Mouse (Mus musculus): ENCODE data around the gene Axdnd1. TPM values are rescaled to one million over a fixed set of nuclear protein-coding genes. Genes with fewer than 3 reads are reported as not detected.
A peak's percentile ranks its signal among the peaks of the same experiment; 100 is the strongest.

Axdnd1 gene
- total and polyA plus RNA-seq, 3 experiments, result not detected

GRCm38 (mm10) chr1:156449089-156449488, 28.1 kb upstream of the Axdnd1 start:
- no peaks in the 10 kb centered on the region for H3K36me3 ChIP-seq (ENCODE audit: control insufficient read depth, insufficient read depth, low read length)
- intact Hi-C loops (cut with DNase I), result no loop called here
- H3K27ac ChIP-seq, result no peak overlapping the region
- peaks cover 2% of the 10 kb centered on the region; the same call in 1 of the 2 replicates for H3K4me1 ChIP-seq (ENCODE audit: control insufficient read depth, insufficient read depth, low read length)
- no peaks in the 10 kb centered on the region for H3K27me3 ChIP-seq (ENCODE audit: control insufficient read depth, insufficient read depth, low read length)
- no peak overlapping the region for H3K4me3 ChIP-seq
- TF ChIP-seq POLR2A (IDR thresholded peaks at IDR 0.05; ENCODE audit: insufficient read depth, low read depth, low read length), result no peak
- no peak overlapping the region for H3K9ac ChIP-seq (ENCODE audit: low read depth, low read length)
- 83% methylated on average over 7 of the region's 7 CpGs for WGBS
- H3K79me2 ChIP-seq (replicated peaks; ENCODE audit: control insufficient read depth, insufficient read depth, low read length), result no peaks in the 10 kb centered on the region
- DNase-seq, result no peak

GRCm38 (mm10) chr1:156445049-156445448, 24.1 kb upstream of the Axdnd1 start:
- WGBS, result 88% methylated on average over 1 of the region's 1 CpGs
- intact Hi-C loops (cut with DNase I), result no loop called here
- TF ChIP-seq CTCF (IDR thresholded peaks at IDR 0.05) (no peak), POLR2A (IDR thresholded peaks at IDR 0.05; ENCODE audit: insufficient read depth, low read depth, low read length) (no peak), EP300 (IDR thresholded peaks at IDR 0.05; ENCODE audit: insufficient read depth, low read depth, low read length) (no peak)

GRCm38 (mm10) chr1:156442776-156443175, 21.8 kb upstream of the Axdnd1 start:
- WGBS, result 70% methylated on average over 6 of the region's 6 CpGs
- Histone ChIP-seq H3K27ac (no peak overlapping the region), H3K4me1 (ENCODE audit: control insufficient read depth, insufficient read depth, low read length) (no peaks in the 10 kb centered on the region), H3K36me3 (ENCODE audit: control insufficient read depth, insufficient read depth, low read length) (no peaks in the 10 kb centered on the region), H3K27me3 (ENCODE audit: control insufficient read depth, insufficient read depth, low read length) (no peaks in the 10 kb centered on the region), H3K79me2 (replicated peaks; ENCODE audit: control insufficient read depth, insufficient read depth, low read length) (no peaks in the 10 kb centered on the region), H3K4me3 (no peak overlapping the region), H3K9ac (ENCODE audit: low read depth, low read length) (no peak overlapping the region)
- intact Hi-C loops (cut with DNase I), result no loop called here
- TF ChIP-seq CTCF (IDR thresholded peaks at IDR 0.05), result no peak
- no peak for TF ChIP-seq EP300 (IDR thresholded peaks at IDR 0.05; ENCODE audit: insufficient read depth, low read depth, low read length)
- no peak for TF ChIP-seq POLR2A (IDR thresholded peaks at IDR 0.05; ENCODE audit: insufficient read depth, low read depth, low read length)
- DNase-seq, result no peak

More at GRCm38 (mm10) chr1:156445049-156445448, 24.1 kb upstream of the Axdnd1 start:
- Histone ChIP-seq H3K9ac (ENCODE audit: low read depth, low read length) (no peak overlapping the region), H3K79me2 (replicated peaks; ENCODE audit: control insufficient read depth, insufficient read depth, low read length) (no peaks in the 10 kb centered on the region), H3K27ac (no peak overlapping the region), H3K4me3 (no peak overlapping the region), H3K36me3 (ENCODE audit: control insufficient read depth, insufficient read depth, low read length) (no peaks in the 10 kb centered on the region), H3K27me3 (ENCODE audit: control insufficient read depth, insufficient read depth, low read length) (no peaks in the 10 kb centered on the region), H3K4me1 (ENCODE audit: control insufficient read depth, insufficient read depth, low read length) (no peaks in the 10 kb centered on the region)
- DNase-seq, result no peak

GRCm38 (mm10) chr1:156442266-156442665, 21.3 kb upstream of the Axdnd1 start:
- 95% methylated on average over 12 of the region's 12 CpGs for WGBS
- no peak for DNase-seq
- H3K36me3 ChIP-seq (ENCODE audit: control insufficient read depth, insufficient read depth, low read length), result no peaks in the 10 kb centered on the region

DNA sequence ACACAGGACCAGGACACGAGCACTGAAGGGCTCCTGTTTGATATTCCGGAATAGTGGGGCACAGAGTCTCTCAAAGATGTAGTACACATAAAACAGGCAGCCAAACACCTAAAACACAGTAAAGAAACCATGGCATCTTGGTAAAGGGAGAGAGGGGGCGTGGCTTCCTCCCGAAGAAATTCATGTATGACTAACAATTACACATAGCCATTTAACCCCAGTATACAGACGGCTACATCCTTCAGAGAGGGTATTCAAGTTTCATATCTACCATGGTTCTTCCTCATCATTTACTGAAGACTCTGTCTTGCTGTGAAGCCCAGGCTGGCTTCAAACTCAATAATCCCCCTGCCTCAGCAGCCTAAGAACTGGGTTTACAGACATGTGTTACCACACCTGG, 16.8 kb upstream of the Axdnd1 start:
- Histone ChIP-seq H3K9ac (ENCODE audit: low read depth, low read length) (no peak overlapping the region), H3K36me3 (ENCODE audit: control insufficient read depth, insufficient read depth, low read length) (no peaks in the 10 kb centered on the region), H3K4me1 (ENCODE audit: control insufficient read depth, insufficient read depth, low read length) (no peaks in the 10 kb centered on the region), H3K27ac (no peak overlapping the region), H3K4me3 (no peak overlapping the region), H3K27me3 (ENCODE audit: control insufficient read depth, insufficient read depth, low read length) (no peaks in the 10 kb centered on the region), H3K79me2 (replicated peaks; ENCODE audit: control insufficient read depth, insufficient read depth, low read length) (no peaks in the 10 kb centered on the region)
- intact Hi-C loops (cut with DNase I), result no loop called here
- DNase-seq, result no peak
- WGBS, result 92% methylated on average over 5 of the region's 5 CpGs
- TF ChIP-seq POLR2A (IDR thresholded peaks at IDR 0.05; ENCODE audit: insufficient read depth, low read depth, low read length) (no peak), CTCF (IDR thresholded peaks at IDR 0.05) (no peak), EP300 (IDR thresholded peaks at IDR 0.05; ENCODE audit: insufficient read depth, low read depth, low read length) (no peak)

More at GRCm38 (mm10) chr1:156442266-156442665, 21.3 kb upstream of the Axdnd1 start:
- intact Hi-C loops (cut with DNase I), result no loop called here
- no peak overlapping the region for H3K27ac ChIP-seq
- H3K4me1 ChIP-seq (ENCODE audit: control insufficient read depth, insufficient read depth, low read length), result no peaks in the 10 kb centered on the region
- no peaks in the 10 kb centered on the region for H3K27me3 ChIP-seq (ENCODE audit: control insufficient read depth, insufficient read depth, low read length)
- no peak for TF ChIP-seq EP300 (IDR thresholded peaks at IDR 0.05; ENCODE audit: insufficient read depth, low read depth, low read length)
- TF ChIP-seq CTCF (IDR thresholded peaks at IDR 0.05), result no peak
- TF ChIP-seq POLR2A (IDR thresholded peaks at IDR 0.05; ENCODE audit: insufficient read depth, low read depth, low read length), result no peak
- no peak overlapping the region for H3K9ac ChIP-seq (ENCODE audit: low read depth, low read length)
- no peak overlapping the region for H3K4me3 ChIP-seq
- H3K79me2 ChIP-seq (replicated peaks; ENCODE audit: control insufficient read depth, insufficient read depth, low read length), result no peaks in the 10 kb centered on the region

- H3K79me2 ChIP-seq (replicated peaks; ENCODE audit: control insufficient read depth, insufficient read depth, low read length), result no peaks in the 10 kb centered on the region
- H3K27ac ChIP-seq, result no peak overlapping the region
- no peaks in the 10 kb centered on the region for H3K4me1 ChIP-seq (ENCODE audit: control insufficient read depth, insufficient read depth, low read length)
- WGBS, result 88% methylated on average over 8 of the region's 8 CpGs
- intact Hi-C loops (cut with DNase I), result no loop called here
- no peaks in the 10 kb centered on the region for H3K27me3 ChIP-seq (ENCODE audit: control insufficient read depth, insufficient read depth, low read length)
- peak in 1 of 2 experiments; percentile 34 for DNase-seq
- no peak overlapping the region for H3K4me3 ChIP-seq
- H3K9ac ChIP-seq (ENCODE audit: low read depth, low read length), result no peak overlapping the region
- TF ChIP-seq POLR2A (IDR thresholded peaks at IDR 0.05; ENCODE audit: insufficient read depth, low read depth, low read length) (no peak), EP300 (IDR thresholded peaks at IDR 0.05; ENCODE audit: insufficient read depth, low read depth, low read length) (no peak), CTCF (IDR thresholded peaks at IDR 0.05) (no peak)
- no peaks in the 10 kb centered on the region for H3K36me3 ChIP-seq (ENCODE audit: control insufficient read depth, insufficient read depth, low read length)
Measured at GRCm38 (mm10) chr1:156437016-156437708, 16.2 kb upstream of the Axdnd1 start.

All from heart, adult 2 months (tissue).